Mouse (Mus musculus) midbrain, embryonic 13.5 days (tissue): ENCODE results near the gene Ppfia4. TPM values are rescaled to one million over a fixed set of nuclear protein-coding genes. Genes with fewer than 3 reads are reported as not detected.
A peak's percentile ranks its signal among the peaks of the same experiment; 100 is the strongest.

Experiments used
- ATAC-seq: fragments of 200-750 bp; cut with Nextera tagmentation; 2 replicates; pipeline ENCODE4 v1.8.0; 2017; ENCODE audit warnings: mild to moderate bottlenecking, moderate TSS enrichment, moderate library complexity
- H3K27ac ChIP-seq: fragments of 300-500 bp; sonication (generic); 2 replicates; pipeline ENCODE4 v1.5.1; 2015; ENCODE audit warnings: inconsistent platforms, mild to moderate bottlenecking, moderate library complexity
- H3K27me3 ChIP-seq: fragments of 300-500 bp; sonication (generic); 2 replicates; pipeline ENCODE4 v1.6.1; 2015; ENCODE audit warnings: mild to moderate bottlenecking, inconsistent platforms
- H3K36me3 ChIP-seq: fragments of 300-500 bp; sonication (generic); 2 replicates; pipeline ENCODE4 v1.6.1; 2015; ENCODE audit warnings: mild to moderate bottlenecking, inconsistent platforms
- H3K4me1 ChIP-seq: fragments of 300-500 bp; sonication (generic); replicated peaks from 2 replicates; pipeline ENCODE4 v1.6.1; 2015; ENCODE audit warnings: inconsistent platforms
- H3K4me2 ChIP-seq: fragments of 300-500 bp; sonication (generic); replicated peaks from 2 replicates; pipeline ENCODE4 v1.6.1; 2015; ENCODE audit warnings: moderate library complexity, mild to moderate bottlenecking, inconsistent platforms
- H3K4me3 ChIP-seq: fragments of 300-500 bp; sonication (generic); replicated peaks from 2 replicates; pipeline ENCODE4 v1.5.1; 2015; ENCODE audit warnings: mild to moderate bottlenecking, inconsistent platforms
- H3K9ac ChIP-seq: fragments of 300-500 bp; sonication (generic); replicated peaks from 2 replicates; pipeline ENCODE4 v1.6.1; 2015; ENCODE audit warnings: mild to moderate bottlenecking, inconsistent platforms
- H3K9me3 ChIP-seq: fragments of 300-500 bp; sonication (generic); 2 replicates; pipeline ENCODE4 v1.6.1; 2016; ENCODE audit warnings: mild to moderate bottlenecking, inconsistent platforms
- WGBS: fragments of 180-500 bp; shearing (Covaris S2); methylation state at CpG from one replicate; pipeline ENCODE4 v1.1.7; 2015; 5-methylcytosine and 5-hydroxymethylcytosine counted together
- polyA plus RNA-seq: library from polyadenylated mRNA; unstranded; fragments of >200 nt; fragmentation: Nextera tagmentation; extraction: Ambion mirVana; gene quantifications from 2 replicates; pipeline ENCODE4 v1.2.1, GENCODE M21; 2015

Gene Ppfia4
- 6.5 and 7.0 TPM in 2 replicates for polyA plus RNA-seq

- Histone ChIP-seq H3K9me3 (no peaks in the 10 kb centered on the region), H3K4me2 (no peak within 1 kb of the TSS), H3K4me1 (peaks cover 9% of the 10 kb centered on the region; the same call in 1 of the 2 replicates), H3K27me3 (no peaks in the 10 kb centered on the region), H3K36me3 (no peaks in the 10 kb centered on the region), H3K27ac (no peak within 1 kb of the TSS), H3K9ac (no peak within 1 kb of the TSS), H3K4me3 (no peak within 1 kb of the TSS)
- 62% methylated on average over 13 of the region's 13 CpGs for WGBS
- ATAC-seq = peak; percentile 64
Observed at GRCm38 (mm10) chr1:134332770-134333271, at the start of gene Ppfia4. Gene Ppfia4, minus strand, starts transcription at chr1:134332928.

GRCm38 (mm10) chr1:134381795-134382625 is 49.3 kb upstream of the Ppfia4 start:
- H3K36me3 ChIP-seq = no peaks in the 10 kb centered on the region
- peak overlapping the region; percentile 47 for H3K4me2 ChIP-seq
- no peak overlapping the region for H3K27ac ChIP-seq
- H3K4me1 ChIP-seq = peaks cover 10% of the 10 kb centered on the region; the same call in 1 of the 2 replicates
- no peak for ATAC-seq
- 0 out of 2 replicates have a peak, but pooled peaks cover 5% of the 10 kb centered on the region for H3K27me3 ChIP-seq
- no peaks in the 10 kb centered on the region for H3K9me3 ChIP-seq
- H3K4me3 ChIP-seq = peak overlapping the region; percentile 11
- no peak overlapping the region for H3K9ac ChIP-seq
- WGBS = 16% methylated on average over 19 of the region's 19 CpGs

DNA sequence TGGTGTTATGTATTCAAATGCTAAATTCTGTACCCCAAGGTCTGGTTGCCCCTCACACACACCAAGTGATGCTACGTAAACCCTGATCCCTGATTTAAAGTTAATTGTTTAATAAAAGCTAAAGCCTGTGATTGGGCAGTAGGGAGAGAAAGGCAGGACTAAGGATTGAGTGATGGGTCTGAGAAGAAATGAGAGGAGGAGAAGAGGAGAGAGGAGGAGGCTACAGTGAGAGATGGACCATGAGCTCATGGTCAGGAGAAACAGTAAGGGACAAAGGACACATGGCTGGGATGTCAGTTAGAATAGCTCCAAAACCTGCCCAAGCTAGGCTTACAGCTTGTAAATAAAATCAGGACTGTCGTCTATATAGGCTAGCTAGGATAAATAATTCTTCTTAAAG is 48.3 kb upstream of the Ppfia4 start:
- Histone ChIP-seq H3K36me3 (no peaks in the 10 kb centered on the region), H3K9me3 (no peaks in the 10 kb centered on the region), H3K4me1 (peaks cover 10% of the 10 kb centered on the region; the same call in 1 of the 2 replicates), H3K27ac (no peak overlapping the region), H3K27me3 (0 out of 2 replicates have a peak, but pooled peaks cover 5% of the 10 kb centered on the region), H3K4me3 (no peak overlapping the region), H3K4me2 (no peak overlapping the region), H3K9ac (no peak overlapping the region)
- 89% methylated on average over 2 of the region's 2 CpGs for WGBS
- no peak for ATAC-seq

- Histone ChIP-seq H3K27ac (no peak overlapping the region), H3K36me3 (no peaks in the 10 kb centered on the region), H3K4me3 (no peak overlapping the region), H3K9me3 (peaks cover 11% of the 10 kb centered on the region; the same call in 1 of the 2 replicates), H3K4me2 (no peak overlapping the region), H3K4me1 (no peaks in the 10 kb centered on the region), H3K9ac (no peak overlapping the region), H3K27me3 (no peaks in the 10 kb centered on the region)
- ATAC-seq = no peak
- 76% methylated on average over 2 of the region's 2 CpGs for WGBS
Observed at GRCm38 (mm10) chr1:134374124-134374523, 41.4 kb upstream of the Ppfia4 start.

GRCm38 (mm10) chr1:134368777-134369337 is 36.1 kb upstream of the Ppfia4 start:
- Histone ChIP-seq H3K9me3 (peaks cover 11% of the 10 kb centered on the region; the same call in 1 of the 2 replicates), H3K27ac (no peak overlapping the region), H3K36me3 (no peaks in the 10 kb centered on the region), H3K4me1 (no peaks in the 10 kb centered on the region), H3K4me3 (no peak overlapping the region), H3K9ac (no peak overlapping the region), H3K4me2 (no peak overlapping the region), H3K27me3 (no peaks in the 10 kb centered on the region; the same call in 1 of the 2 replicates)
- ATAC-seq = no peak
- 54% methylated on average over 9 of the region's 9 CpGs for WGBS

- no peak overlapping the region for H3K27ac ChIP-seq
- 70% methylated on average over 5 of the region's 5 CpGs for WGBS
Observed at GRCm38 (mm10) chr1:134365491-134365890, 32.8 kb upstream of the Ppfia4 start.

DNA sequence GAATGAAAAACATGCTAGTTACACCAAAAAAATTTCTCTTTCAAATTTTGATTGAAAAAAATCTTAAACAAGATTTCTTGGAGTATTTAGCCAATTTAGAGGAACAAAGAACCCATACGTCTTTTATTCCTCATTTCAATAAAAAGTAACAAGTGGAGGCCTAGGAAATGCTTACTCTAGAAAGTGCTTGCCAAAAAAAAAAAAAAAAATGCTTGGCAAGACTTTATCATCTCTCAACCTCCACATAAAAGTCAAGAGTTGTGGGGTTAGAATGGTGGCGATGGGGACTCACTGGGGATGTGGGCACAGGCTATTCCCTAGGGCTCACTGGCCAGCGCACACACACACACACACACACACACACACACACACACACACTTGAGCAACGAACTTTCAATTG is 30.5 kb upstream of the Ppfia4 start:
- no peak overlapping the region for H3K27ac ChIP-seq
- no peaks in the 10 kb centered on the region; the same call in 1 of the 2 replicates for H3K27me3 ChIP-seq
- ATAC-seq = no peak
- peaks cover 14% of the 10 kb centered on the region for H3K36me3 ChIP-seq
- peaks cover 27% of the 10 kb centered on the region for H3K4me1 ChIP-seq
- H3K4me2 ChIP-seq = no peak overlapping the region
- H3K9ac ChIP-seq = no peak overlapping the region
- 82% methylated on average over 4 of the region's 4 CpGs for WGBS
- H3K9me3 ChIP-seq = no peaks in the 10 kb centered on the region
- H3K4me3 ChIP-seq = no peak overlapping the region

More at GRCm38 (mm10) chr1:134365491-134365890, 32.8 kb upstream of the Ppfia4 start:
- Histone ChIP-seq H3K36me3 (no peaks in the 10 kb centered on the region), H3K9ac (no peak overlapping the region), H3K4me2 (no peak overlapping the region), H3K9me3 (0 out of 2 replicates have a peak, but pooled peaks cover 7% of the 10 kb centered on the region), H3K4me1 (peaks cover 11% of the 10 kb centered on the region), H3K4me3 (no peak overlapping the region), H3K27me3 (no peaks in the 10 kb centered on the region; the same call in 1 of the 2 replicates)
- no peak for ATAC-seq

- Histone ChIP-seq H3K4me2 (peak within 1 kb of the TSS; percentile 92), H3K4me3 (peak within 1 kb of the TSS; percentile 86), H3K36me3 (peaks cover 23% of the 10 kb centered on the region), H3K9me3 (no peaks in the 10 kb centered on the region), H3K27ac (peak within 1 kb of the TSS; percentile 83), H3K4me1 (peaks cover 27% of the 10 kb centered on the region), H3K9ac (peak within 1 kb of the TSS; percentile 95), H3K27me3 (no peaks in the 10 kb centered on the region; the same call in 1 of the 2 replicates)
- 0% methylated on average over 38 of the region's 38 CpGs for WGBS
- peak; percentile 99 for ATAC-seq
Observed at GRCm38 (mm10) chr1:134361857-134362212, 29.1 kb upstream of the Ppfia4 start, which contains the start of gene Tmem183a. Gene Tmem183a, minus strand, starts transcription at chr1:134361979.

GRCm38 (mm10) chr1:134361195-134361856 is 28.6 kb upstream of the Ppfia4 start:
- WGBS = 2% methylated on average over 36 of the region's 44 CpGs
- peak; percentile 90 for ATAC-seq

DNA sequence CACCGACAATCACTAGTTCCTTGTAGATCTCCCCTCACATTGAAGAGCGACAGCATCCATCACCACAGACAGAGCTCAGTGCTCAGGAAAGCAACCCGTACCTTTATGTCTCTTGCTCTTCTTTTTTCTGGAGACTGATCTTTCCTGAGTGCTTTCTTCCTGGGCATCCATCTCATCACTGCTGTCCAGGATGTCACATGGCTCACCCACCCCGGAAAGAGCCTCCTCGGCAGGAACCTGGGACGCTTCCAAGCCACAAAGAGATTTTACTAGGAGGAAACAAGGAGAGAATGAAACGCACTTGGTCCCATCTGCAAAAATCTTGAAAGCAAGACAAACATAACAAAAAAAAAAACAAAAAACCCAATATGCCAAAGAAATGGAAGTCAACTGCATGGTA is 27.9 kb upstream of the Ppfia4 start:
- no peak overlapping the region for H3K27ac ChIP-seq
- no peak for ATAC-seq
- H3K9me3 ChIP-seq = no peaks in the 10 kb centered on the region
- peak overlapping the region; percentile 92 for H3K4me2 ChIP-seq
- H3K36me3 ChIP-seq = peaks cover 31% of the 10 kb centered on the region
- H3K4me1 ChIP-seq = peaks cover 27% of the 10 kb centered on the region
- 88% methylated on average over 7 of the region's 7 CpGs for WGBS
- no peaks in the 10 kb centered on the region; the same call in 1 of the 2 replicates for H3K27me3 ChIP-seq
- peak overlapping the region; percentile 95 for H3K9ac ChIP-seq
- peak overlapping the region; percentile 86 for H3K4me3 ChIP-seq

More at GRCm38 (mm10) chr1:134361195-134361856, 28.6 kb upstream of the Ppfia4 start:
- Histone ChIP-seq H3K36me3 (peaks cover 24% of the 10 kb centered on the region), H3K27ac (peak overlapping the region; percentile 83), H3K27me3 (no peaks in the 10 kb centered on the region; the same call in 1 of the 2 replicates), H3K4me2 (peak overlapping the region; percentile 92), H3K9me3 (no peaks in the 10 kb centered on the region), H3K4me1 (peaks cover 27% of the 10 kb centered on the region), H3K4me3 (peak overlapping the region; percentile 86), H3K9ac (peak overlapping the region; percentile 95)

DNA sequence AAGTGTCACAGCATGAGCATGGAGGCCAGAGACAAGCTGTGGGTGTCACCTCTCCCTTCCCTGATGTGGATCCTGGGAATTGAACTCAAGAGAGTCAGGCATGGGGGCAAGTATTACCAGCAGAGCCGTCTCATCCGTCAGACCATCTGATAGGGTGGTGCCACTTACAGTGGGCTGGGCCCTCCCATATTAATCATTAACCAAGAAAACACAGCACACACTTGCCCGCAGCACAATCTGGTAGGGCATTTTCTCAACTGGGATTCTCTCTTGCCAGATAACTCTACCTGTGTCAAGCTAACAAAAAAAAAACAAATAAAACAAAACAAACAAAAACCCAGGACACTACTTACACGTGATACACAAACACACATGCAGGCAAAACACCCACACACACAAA is 24.7 kb upstream of the Ppfia4 start:
- 94% methylated on average over 4 of the region's 4 CpGs for WGBS
- no peaks in the 10 kb centered on the region for H3K9me3 ChIP-seq
- H3K4me3 ChIP-seq = no peak overlapping the region
- ATAC-seq = no peak
- H3K4me2 ChIP-seq = no peak overlapping the region
- no peak overlapping the region for H3K9ac ChIP-seq
- peaks cover 26% of the 10 kb centered on the region for H3K4me1 ChIP-seq
- no peak overlapping the region for H3K27ac ChIP-seq
- no peaks in the 10 kb centered on the region for H3K27me3 ChIP-seq
- H3K36me3 ChIP-seq = peaks cover 62% of the 10 kb centered on the region
